Mouse (Mus musculus) skeletal muscle tissue, adult 2 months (tissue): ENCODE results near the gene Unc5cl.
A peak's percentile ranks its signal among the peaks of the same experiment; 100 is the strongest.
"Not testable (repeated sequence)": the region's sequence is repeated elsewhere in the genome, so short reads cannot be mapped to it uniquely, and the experiment has no call there.

Experiments
- DNase-seq: peaks from one replicate; pipeline ENCODE4 v3.0.0-alpha.2; 2012; ENCODE audit warnings: low read depth, low spot score

Unc5cl gene

DNA sequence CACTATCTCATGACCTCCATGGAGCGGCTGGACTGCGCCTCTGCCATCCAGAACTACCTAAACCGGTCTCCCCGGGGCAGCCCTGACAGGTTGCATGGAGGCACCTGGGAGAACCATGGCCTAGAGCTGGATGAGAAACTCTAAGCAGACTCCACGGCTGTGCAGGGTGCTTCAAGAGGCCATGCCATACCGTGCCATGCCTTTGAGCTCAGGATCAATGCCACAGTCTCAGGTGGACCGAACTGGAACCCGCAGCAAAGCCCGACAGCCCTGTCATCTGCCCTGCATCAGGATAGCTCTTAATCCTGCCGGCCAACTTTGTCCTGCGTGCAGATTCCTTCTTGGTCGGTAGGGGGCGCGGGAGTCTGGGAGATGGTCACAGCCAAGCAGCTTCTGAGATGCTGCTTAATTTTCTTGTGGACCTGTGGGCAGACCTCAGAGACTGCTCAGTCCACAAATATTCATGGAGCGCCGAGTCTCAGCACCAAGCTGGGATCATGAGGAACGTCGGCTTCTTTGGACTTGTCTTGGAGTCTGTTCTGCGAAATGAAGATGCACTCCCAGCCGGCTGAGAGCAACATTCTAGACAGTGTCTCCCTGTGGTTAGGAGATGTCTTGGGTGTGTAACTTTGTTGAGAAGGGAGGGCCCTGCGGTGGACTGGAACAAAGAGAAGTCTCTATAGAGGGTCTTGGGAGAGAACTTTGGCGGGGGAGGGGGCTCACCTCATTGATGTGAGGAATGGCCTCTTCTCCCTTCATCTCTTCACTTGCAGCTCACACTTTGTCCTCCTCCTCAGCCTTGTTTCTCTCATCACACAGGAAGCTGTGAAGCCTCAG is 12.9 kb downstream of the Unc5cl start:
- DNase-seq = peak; percentile 38

DNA sequence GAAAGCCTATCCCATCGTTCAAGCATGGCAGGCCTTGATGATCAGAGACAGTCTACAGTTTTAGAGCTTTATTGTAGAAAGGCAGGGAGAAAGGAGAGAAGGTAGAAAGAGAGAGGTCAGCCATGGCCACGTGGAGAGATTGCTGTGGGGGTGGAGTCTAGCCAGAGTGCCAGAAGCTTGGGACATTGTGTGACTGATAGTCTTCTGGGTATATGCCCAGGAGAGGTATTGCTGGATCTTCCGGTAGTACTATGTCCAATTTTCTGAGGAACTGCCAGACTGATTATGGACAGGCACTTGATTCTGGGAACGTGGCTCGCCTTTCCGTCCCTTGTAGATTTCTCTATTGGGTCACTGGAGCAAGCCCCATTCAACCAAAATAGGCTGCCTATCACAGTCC is 19.6 kb downstream of the Unc5cl start:
- DNase-seq = not testable (repeated sequence)

DNA sequence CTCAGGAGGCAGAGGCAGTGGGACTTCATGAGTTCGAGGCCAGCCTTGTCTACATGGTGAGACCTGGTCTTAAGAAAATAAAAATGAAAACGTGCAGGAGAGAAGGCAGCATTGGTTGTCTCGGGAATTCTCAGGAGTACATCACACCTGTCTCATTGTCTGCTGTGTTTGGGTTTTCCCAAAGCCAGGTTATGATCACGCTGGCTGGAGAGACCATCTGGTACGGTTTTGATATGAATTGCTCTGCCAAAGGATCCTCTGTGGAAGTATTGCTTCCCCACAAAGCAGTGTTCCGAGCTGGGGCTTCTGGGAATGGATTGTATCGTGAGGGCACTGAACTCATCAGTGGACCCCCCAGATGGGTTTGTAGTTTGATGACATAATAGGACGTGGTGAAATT is 20.7 kb downstream of the Unc5cl start:
- DNase-seq = no peak

DNA sequence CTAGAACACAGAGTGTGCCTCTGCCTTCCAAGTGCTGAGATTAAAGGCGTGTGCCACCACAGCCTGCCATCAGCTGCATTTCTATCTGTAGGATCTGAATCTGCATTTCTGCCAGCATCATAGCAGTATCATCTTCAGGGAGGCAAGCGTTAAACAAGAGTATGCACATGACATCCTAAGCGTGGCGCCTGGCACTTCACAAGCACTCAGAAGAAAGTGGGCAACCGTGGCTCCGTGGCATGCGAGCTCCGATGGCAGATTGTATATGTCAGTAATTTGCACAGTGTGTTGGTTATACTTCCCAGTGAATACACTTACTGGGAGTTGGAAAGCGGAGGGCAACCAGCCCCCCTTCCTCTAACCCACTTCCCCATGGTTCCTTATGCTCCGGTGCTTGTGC is 25.3 kb downstream of the Unc5cl start:
- no peak for DNase-seq

DNA sequence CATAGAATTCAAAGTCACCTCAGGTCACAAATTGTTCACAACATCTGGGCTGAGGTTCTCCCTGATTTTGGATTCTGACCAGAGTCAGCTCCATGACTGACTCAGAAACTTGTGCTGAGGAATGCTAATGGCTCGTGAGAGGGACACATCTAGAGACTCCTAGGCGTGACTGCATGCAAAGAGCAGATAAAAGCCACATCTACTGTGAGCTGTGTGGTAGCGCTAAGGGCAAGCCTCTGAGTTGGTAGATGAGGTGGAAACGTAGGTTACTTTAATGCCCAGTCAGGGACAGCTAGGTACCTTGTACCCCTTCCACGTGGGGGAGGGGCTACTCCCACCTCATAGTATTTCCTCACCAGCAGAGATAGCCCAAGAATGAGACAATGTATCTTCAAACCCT is 29.1 kb downstream of the Unc5cl start:
- no peak for DNase-seq

DNA sequence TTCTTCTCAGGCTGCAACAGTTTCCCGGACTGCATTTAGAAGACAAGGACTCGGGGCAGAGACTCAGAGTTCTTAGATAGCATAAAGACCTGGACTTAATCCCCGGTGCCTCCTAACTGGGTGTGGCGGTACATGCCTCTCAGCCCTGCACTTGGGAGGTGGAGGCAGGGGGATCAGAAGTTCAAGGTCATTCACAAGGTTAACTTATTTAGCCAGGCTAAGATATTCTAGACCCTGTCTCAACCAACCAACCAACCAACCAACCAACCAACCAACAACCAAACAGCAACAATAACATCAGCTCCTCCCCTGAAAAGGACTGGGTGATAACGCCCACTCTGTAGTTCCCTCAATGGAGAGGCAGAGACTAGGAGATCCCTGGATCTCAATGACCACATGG is 29.5 kb downstream of the Unc5cl start:
- DNase-seq = no peak

DNA sequence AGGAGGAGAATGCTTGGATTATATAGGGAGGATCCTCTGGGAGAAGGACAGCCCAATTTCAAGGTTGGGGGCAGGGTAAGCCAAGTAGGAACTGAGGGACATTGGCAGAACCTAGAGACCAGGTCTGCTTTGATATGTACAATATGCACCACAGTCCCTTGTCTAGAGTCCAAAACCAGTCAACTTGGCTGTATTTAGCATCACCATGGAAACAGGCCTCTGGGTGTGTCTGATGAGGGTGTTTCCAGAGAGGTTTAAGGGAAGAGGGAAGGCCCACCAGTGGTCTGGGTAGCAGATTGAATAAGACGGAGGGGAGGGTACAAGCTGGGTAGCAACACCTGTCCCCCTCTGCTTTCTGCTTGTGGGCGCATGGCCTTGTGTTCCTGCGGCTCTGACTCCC is 34.8 kb downstream of the Unc5cl start:
- no peak for DNase-seq

DNA sequence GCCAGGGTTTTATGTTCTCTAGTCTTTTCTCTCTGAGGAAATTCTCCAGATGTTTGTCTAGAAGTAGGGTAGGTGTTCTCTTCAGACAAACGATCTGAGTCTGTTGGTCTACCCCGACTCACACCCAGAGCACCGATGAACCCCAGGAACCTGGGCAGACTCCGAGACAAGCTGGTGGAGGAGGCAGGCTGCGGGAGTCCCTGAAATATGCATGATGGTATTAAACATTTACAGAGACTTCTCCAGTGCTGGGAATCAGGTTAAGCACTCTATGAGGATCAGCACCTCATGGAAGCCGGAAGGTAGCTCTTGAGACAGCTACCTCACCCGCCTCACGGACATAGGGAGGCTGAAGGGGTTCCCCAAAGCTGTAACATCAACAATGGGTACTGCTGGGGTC is 37.9 kb downstream of the Unc5cl start:
- no peak for DNase-seq

DNA sequence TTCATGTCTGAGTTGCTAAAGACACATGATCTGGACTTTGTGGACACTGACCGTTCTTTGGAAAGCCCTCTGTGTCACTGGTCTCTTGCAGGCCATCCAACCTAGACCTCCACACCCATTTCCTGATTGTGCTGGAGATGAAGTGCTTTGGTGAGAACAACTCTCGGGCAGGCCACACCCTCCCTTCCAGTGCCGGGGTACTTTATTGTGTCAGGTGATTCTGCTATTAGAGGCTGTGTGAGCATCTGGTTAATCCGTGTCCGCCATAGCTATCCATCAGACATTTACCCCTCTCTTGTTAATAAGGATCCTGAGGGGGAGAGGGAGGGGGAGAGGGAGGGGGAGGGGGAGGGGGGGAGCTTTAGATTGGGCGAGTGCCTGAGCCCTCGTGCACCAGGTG is 38.9 kb downstream of the Unc5cl start:
- DNase-seq = no peak

DNA sequence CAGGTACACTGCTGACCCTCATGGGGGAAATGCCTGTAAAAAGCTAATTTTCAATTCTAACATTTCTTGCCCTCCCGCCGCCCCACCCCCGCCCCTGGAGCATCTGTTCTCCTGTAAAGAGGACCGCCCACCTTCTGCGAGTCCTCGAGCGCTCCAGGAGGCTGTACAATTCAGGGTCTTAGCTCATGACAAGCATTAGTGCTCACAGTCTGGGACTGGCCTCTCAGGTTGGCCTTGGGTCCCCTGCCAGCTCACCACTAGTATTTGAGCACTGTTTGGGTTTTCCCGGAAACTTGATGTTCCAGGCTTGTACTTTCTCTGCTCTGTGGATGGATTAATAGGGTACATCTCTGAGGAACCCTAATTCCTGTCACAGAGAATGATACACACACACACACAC is 39.3 kb downstream of the Unc5cl start:
- DNase-seq = no peak

DNA sequence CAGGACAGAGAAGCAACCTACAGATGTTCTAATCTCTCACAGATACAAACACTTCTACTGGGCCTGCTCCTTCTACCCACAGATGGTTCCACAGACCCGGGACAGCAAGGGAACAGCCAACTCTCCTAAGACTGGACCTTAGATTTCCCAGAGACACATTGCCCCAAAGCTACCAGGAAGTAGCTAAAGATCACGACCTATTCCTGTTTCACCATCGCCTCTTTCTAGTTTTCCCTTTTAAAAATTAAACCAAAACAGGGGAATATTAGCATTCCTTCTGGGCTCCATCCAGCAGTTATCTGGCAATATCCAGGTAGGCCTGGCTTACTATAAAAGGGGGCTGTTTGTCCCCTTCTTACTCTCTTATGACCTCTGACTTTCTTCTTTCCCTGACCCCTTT is 43.3 kb downstream of the Unc5cl start:
- no peak for DNase-seq

DNA sequence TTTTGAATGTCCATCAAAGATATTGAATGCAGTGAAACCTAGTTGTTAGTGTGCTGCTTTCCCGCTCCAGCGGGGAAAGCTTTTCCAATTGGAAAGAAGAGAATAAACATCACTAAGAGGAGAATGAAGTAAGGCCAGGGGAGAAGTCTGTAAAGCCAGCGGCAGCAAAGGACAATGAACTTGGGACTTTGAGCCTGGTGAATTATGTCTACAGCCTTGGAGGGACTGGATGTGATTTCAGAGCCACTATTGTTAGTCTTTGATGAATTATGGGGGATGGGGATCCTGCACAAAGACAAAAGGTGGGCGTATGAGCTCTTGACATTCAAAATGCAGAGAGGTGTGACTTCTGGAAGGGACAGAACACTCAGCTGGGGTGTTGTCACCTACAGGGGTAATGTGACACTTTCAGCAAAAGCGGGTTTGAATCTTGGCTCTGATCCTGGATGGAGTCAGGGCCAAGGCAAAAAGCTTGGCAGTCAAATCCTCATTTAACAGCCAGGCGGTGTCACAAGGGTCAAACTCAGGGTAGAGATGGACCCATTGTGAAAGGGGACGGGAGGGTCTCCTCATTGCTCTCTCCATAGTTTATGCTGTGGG is 46.2 kb downstream of the Unc5cl start:
- DNase-seq = no peak

DNA sequence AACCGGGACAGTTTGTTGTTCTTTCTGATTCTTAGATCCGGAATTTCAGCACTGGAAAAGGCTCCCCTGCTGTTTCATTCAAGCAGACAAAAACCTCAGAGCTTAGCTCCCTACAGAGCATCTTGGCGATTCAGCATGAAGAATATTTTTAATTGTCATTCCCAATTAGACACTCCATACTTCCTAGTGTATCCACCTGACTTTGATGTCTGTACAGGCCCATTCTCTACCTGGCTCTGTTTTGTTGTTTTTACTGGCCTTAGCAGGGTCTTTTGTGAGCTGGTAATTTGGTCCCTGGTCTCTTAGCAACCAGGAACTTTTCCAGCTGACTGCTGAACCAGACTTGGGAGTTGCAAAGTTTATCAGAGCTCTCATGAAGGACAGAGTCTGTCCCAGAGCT is 50.3 kb downstream of the Unc5cl start:
- DNase-seq = no peak

DNA sequence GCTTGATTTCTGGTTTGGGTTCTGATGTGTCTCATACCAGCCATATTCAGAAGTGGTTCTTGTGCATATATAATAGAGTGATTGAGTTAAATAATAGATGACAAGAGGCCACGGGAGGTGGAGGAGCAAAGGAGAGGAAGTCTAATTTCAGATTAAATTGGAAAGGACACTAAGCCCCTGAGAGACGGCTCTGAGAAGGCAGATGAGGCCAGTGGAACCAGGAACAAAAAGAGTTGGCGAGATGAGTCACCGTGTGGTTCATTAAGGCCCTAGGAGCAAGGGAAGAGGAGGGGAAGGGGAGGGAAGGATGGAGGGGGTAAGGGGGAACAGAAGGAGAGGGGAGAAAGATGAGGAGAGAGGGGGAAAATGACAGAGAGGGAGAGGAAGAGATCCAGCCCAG is 52.3 kb downstream of the Unc5cl start:
- no peak for DNase-seq

DNA sequence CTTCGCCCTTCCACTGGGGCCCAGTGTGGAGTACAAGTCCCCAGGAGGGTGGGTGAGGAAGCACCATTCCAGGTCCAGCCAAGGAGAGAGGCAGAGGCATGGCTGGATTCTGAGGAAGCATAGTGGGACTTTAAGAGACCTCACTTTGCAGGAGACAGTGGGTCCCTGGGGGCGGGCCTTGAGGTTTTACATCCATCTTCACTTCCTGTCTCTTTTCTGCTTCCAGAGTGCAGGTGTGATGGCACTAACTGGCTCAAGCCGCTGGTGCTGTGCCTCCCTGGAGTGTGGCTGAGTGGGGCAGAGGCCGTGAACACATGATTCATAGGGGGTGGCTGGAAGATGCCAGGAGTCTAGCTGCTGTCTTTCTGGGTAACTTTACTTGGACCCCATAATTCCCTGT is 54.9 kb downstream of the Unc5cl start:
- no peak for DNase-seq

DNA sequence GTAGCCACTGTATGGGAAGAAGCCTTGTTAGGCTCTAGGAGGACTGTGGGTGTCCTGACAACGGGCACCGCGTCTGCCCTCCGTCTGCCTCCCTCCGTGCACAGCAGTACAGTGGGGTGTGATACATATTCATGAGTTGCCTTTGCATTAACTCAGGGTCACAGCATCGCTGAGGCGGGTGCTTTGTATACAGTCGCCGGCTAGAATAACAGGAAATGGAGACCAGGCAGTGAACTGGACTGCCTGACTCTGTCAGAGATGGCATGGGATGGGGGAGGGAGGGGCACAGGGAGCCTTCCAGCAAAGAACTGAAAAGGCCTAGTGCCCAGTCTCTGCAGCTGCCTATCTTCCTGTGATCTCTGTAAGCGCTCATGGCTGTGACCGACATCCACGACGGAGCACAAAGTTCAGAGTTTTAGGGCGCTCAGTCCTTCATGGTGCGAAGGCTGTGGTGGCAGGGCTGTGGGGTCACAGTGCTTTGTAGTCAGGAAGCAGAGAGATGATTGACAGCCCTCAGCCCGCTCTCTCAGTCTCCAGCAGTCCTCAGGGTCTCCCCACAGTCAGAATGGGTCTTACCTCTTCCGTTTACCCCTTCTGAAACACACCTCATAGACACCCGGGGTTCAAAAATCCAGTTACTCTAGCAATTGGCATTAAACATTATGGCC is 58.0 kb downstream of the Unc5cl start:
- no peak for DNase-seq

DNA sequence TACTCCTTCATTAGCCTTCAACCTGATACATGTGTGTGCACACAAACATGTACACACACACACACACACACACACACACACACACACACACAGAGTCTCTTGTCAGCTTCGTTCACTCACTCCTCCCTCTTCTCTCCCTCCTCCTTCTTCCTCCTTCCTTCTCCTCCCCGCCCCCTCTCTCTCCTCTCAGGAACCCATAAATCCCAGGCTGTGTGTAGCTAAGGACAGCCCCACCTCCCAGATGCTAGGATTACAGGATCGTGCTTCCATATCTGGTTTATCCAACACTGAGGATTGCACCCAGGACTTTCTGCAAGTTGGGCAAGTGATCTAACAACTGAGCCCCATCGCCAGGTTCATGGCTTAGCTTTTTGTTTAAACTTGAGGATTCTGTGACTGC is 59.9 kb downstream of the Unc5cl start:
- no peak for DNase-seq

DNA sequence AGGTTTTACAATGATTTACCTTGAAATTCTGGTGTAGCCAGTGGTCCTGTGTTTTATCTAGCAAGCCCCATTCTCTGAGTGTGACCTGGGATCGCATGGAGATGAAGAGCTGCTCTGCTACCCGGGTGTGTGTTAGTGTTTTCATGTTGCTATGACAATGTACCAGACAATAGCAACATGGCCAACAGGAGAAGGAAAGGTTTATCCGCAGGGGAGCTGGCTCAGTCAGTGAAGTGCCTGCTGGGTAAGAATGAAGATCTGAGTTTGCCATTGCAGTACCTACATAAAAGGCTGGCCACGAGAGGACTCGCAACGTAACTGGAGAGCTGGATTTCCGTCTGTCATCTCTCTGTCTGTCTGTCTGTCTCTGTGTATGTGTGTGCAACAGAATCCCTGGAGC is 64.3 kb downstream of the Unc5cl start:
- DNase-seq = no peak

DNA sequence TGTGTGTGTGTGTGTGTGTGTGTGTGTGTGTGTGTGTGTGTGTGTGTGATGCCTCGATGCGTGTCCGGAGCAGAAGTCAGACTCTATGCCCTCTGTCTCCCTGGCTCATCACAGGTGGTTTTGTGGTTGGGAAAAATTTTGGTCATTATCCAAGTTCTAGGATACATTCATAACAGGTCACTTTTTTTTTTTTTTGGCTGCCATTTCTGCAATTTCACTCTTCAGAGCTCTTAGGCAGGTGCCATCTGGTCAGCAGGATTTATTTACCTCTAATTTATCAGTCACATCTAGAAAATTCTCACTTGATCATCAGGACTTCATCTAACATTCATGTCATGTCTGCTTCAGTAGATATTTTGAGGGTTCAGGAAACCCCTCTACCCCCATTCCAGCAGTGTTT is 65.7 kb downstream of the Unc5cl start:
- no peak for DNase-seq

DNA sequence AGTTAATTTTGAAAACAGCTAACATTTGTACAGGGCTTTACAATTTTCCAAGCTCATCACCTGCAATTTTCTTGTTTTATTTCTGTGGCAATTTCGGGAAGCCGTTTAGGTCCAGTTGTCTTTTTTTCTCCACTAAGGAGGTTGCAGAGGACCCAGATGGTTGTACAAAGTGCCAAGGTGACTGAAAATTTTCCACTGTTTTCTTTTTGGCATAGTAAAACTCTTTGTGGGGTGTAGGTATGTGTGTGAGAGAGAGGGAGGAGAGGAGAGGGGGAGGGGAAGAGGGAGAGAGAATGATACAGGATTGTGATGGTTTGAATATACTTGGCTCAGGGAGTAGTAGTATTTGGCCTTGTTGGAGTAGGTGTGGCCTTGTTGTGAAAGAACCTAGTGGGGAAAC is 68.4 kb downstream of the Unc5cl start:
- no peak for DNase-seq

DNA sequence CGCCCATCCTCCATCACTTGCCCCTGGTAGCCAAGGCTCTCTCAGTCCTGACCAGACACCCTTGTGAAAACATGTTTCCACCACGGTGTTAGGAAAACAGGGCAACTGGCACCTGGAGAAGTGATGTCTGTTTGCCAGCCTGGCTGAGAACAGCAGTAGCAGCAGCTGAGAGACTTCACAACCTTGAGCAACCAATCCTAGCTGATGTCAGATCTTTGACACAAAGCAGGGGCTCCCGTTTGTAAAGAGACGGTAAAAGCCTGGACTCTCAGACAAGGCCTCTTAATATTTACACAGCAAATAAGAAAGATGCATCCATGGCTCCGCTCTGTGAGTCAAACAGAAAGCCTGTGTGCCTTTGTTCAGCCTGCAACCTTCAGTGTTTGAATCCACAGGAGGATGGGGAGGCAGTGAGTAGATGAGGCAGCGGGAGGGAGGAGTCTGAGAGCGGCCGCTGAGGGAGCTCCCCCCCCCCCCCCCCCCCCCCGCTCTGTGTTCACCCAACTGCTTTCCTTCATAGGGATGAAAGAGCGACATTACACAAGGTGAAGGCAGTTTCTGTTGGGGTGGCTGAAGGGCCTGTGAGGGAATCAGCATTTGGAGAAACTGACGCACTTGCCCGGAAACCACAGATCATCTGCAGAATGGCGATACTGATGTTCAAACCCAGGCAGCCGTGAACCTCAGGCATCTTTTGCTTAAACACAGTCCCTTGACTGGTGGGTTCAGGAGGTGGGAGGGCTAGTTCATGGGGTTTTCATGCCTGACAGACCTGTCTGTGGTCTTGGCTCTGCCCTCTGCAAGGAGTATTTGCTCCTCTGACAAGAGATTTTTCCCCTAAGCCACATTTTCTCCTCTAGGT is 79.4 kb downstream of the Unc5cl start:
- DNase-seq = no peak

DNA sequence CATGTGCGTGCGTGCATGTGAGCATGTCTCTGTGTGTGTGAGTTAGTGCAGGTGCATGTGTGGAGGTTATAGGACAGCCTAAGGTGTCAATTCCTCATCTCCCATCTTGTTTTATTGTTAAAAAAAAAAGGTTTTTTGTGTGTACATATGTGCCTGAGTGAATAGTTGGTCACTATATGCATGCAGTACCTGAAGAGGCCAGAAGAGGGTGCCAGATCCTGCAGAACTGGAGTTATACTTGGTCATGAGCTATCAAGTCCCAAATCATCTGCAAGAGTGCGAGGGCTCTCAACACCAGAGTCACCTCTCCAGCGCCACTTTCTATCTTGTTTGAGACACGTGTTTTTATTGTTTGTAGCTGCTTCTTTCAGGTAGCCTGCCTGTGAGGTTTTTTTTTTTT is 83.6 kb downstream of the Unc5cl start:
- no peak for DNase-seq
